Mouse (Mus musculus): ENCODE data around the gene Phf23. TPM values are rescaled to one million over a fixed set of nuclear protein-coding genes. Genes with fewer than 3 reads are reported as not detected.

The Phf23 gene
- total RNA-seq, 2 experiments from 2014 or later, result 51.4 to 53.4 TPM

Small RNAs within 50 kb of the gene (microRNA-seq; reads per million reads assigned to microRNA genes)
- not detected for gene Gm44349
- gene Mir324, result 2,413 reads per million, percentile 86 among the genes with 10 or more reads in this experiment

Other genes starting within 250 kb of the Phf23 start
- gene Polr2a, start 237.1 kb upstream of the Phf23 start, total RNA-seq (2021), result 100 to 1,000 TPM in 1 of 2 experiments, 10 to 100 TPM in 1; 92.4 to 108 TPM
- not detected for gene Slc35g3, start 233.8 kb upstream of the Phf23 start, total RNA-seq (2021)
- 10 to 100 TPM; 48.5 to 58.3 TPM for gene Zbtb4, start 229.9 kb upstream of the Phf23 start, total RNA-seq (2021)
- gene Chrnb1, start 199.8 kb upstream of the Phf23 start, total RNA-seq (2021), result 1 to 10 TPM; 3.6 to 4.0 TPM
- gene Fgf11, start 193.9 kb upstream of the Phf23 start, total RNA-seq (2021), result 1 to 10 TPM; 3.4 to 4.8 TPM
- 1 to 10 TPM in 1 of 2 experiments, under 1 TPM in 1; 0.76 to 1.4 TPM for gene Tmem102, start 190.2 kb upstream of the Phf23 start, total RNA-seq (2021)
- not detected for gene Gm39566, start 180.5 kb upstream of the Phf23 start, total RNA-seq (2021)
- gene Spem2, start 177.3 kb upstream of the Phf23 start, total RNA-seq (2021), result not detected
- not detected for gene Spem1, start 173.6 kb upstream of the Phf23 start, total RNA-seq (2021)
- 10 to 100 TPM; 33.6 to 35.2 TPM for gene Nlgn2, start 158.0 kb upstream of the Phf23 start, total RNA-seq (2021)
- gene Tmem256, start 157.3 kb upstream of the Phf23 start, total RNA-seq (2021), result 100 to 1,000 TPM; 141 to 143 TPM
- 10 to 100 TPM; 76.6 to 77.9 TPM for gene Plscr3, start 149.4 kb upstream of the Phf23 start, total RNA-seq (2021)
- 1 to 10 TPM in 1 of 2 experiments, under 1 TPM in 1; 0.17 to 1.7 TPM for gene Tnk1, start 137.0 kb upstream of the Phf23 start, total RNA-seq (2021)
- not detected for gene Tmem95, start 117.8 kb upstream of the Phf23 start, total RNA-seq (2021)
- gene Kctd11, start 114.4 kb upstream of the Phf23 start, total RNA-seq (2021), result 1 to 10 TPM; 3.4 to 4.1 TPM
- 1 to 10 TPM; 1.4 to 1.7 TPM for gene Acap1, start 100.2 kb upstream of the Phf23 start, total RNA-seq (2021)
- gene 2810408A11Rik, start 94.8 kb upstream of the Phf23 start, total RNA-seq (2021), result 1 to 10 TPM; 4.8 to 5.6 TPM
- 10 to 100 TPM; 45.9 to 53.3 TPM for gene Neurl4, start 94.7 kb upstream of the Phf23 start, total RNA-seq (2021)
- 10 to 100 TPM; 60.0 to 67.0 TPM for gene Gps2, start 81.9 kb upstream of the Phf23 start, total RNA-seq (2021)
- gene Eif5a, start 73.8 kb upstream of the Phf23 start, total RNA-seq (2021), result 100 to 1,000 TPM; 598 to 600 TPM
- 10 to 100 TPM in 1 of 2 experiments, 1 to 10 TPM in 1; 9.7 to 20.6 TPM for gene Ybx2, start 60.0 kb upstream of the Phf23 start, total RNA-seq (2021)
- gene Slc2a4, start 47.6 kb upstream of the Phf23 start, total RNA-seq (2021), result 10 to 100 TPM; 23.6 to 24.8 TPM
- gene Cldn7, start 31.0 kb upstream of the Phf23 start, total RNA-seq (2021), result 10 to 100 TPM in 1 of 2 experiments, 1 to 10 TPM in 1; 3.1 to 17.3 TPM
- 100 to 1,000 TPM; 119 to 130 TPM for gene Ctdnep1, start 14.6 kb upstream of the Phf23 start, total RNA-seq (2021)
- 10 to 100 TPM; 65.5 to 70.9 TPM for gene Elp5, start 13.3 kb upstream of the Phf23 start, total RNA-seq (2021)
- gene Gabarap, start 4.6 kb upstream of the Phf23 start, total RNA-seq (2021), result 100 to 1,000 TPM; 294 to 311 TPM
- gene Dvl2, start 4.8 kb downstream of the Phf23 start, total RNA-seq (2021), result 10 to 100 TPM; 35.5 to 38.2 TPM
- gene Acadvl, start 19.6 kb downstream of the Phf23 start, total RNA-seq (2021), result 100 to 1,000 TPM; 295 to 378 TPM
- gene Dlg4, start 21.2 kb downstream of the Phf23 start, total RNA-seq (2021), result 10 to 100 TPM; 63.0 to 64.4 TPM
- 10 to 100 TPM in 1 of 2 experiments, 1 to 10 TPM in 1; 1.7 to 33.7 TPM for gene Asgr1, start 58.3 kb downstream of the Phf23 start, total RNA-seq (2021)
- 10 to 100 TPM in 1 of 2 experiments, 1 to 10 TPM in 1; 1.8 to 14.6 TPM for gene Asgr2, start 96.9 kb downstream of the Phf23 start, total RNA-seq (2021)
- gene Mgl2, start 134.6 kb downstream of the Phf23 start, total RNA-seq (2021), result 1 to 10 TPM in 1 of 2 experiments, under 1 TPM in 1; 0.90 to 1.7 TPM
- 1 to 10 TPM; 2.1 to 3.5 TPM for gene Clec10a, start 160.4 kb downstream of the Phf23 start, total RNA-seq (2021)
- gene Slc16a11, start 217.0 kb downstream of the Phf23 start, total RNA-seq (2021), result 1 to 10 TPM in 1 of 2 experiments, under 1 TPM in 1; 0.71 to 2.9 TPM
- gene Slc16a13, start 225.3 kb downstream of the Phf23 start, total RNA-seq (2021), result 10 to 100 TPM in 1 of 2 experiments, 1 to 10 TPM in 1; 6.2 to 10.9 TPM
- 10 to 100 TPM; 23.8 to 33.4 TPM for gene Bcl6b, start 234.0 kb downstream of the Phf23 start, total RNA-seq (2021)
- gene 0610010K14Rik, start 242.1 kb downstream of the Phf23 start, total RNA-seq (2021), result 10 to 100 TPM; 70.1 to 72.5 TPM
- gene Gm21988, start 244.1 kb downstream of the Phf23 start, total RNA-seq (2021), result 1 to 10 TPM; 4.5 to 8.1 TPM
- gene Rnasek, start 244.1 kb downstream of the Phf23 start, total RNA-seq (2021), result 100 to 1,000 TPM; 160 to 164 TPM

Data from adrenal gland, postnatal 4 days (tissue).